Mouse (Mus musculus) forebrain, embryonic 11.5 days (tissue): ENCODE measurements at regions not wholly inside any gene's neighbourhood (a gene's known extent, or its start where the extent isn't known, plus 50 kb on each side); places are given as distances from the start of the nearest gene placed in this dataset.
"Not testable (repeated sequence)": the region's sequence is repeated elsewhere in the genome, so short reads cannot be mapped to it uniquely, and the experiment has no call there.

Experiments used
- ATAC-seq: fragments of 200-750 bp; cut with Nextera tagmentation; replicated peaks from 2 replicates; pipeline ENCODE4 v1.8.0; 2017; ENCODE audit warnings: moderate TSS enrichment; ENCODE audit not compliant: low FRiP score
- DNase-seq: peaks from one replicate; pipeline ENCODE4 v3.0.0-alpha.2; 2017; ENCODE audit warnings: low spot score
- H3K27ac ChIP-seq: fragments of 300-500 bp; sonication (generic); 2 replicates; pipeline ENCODE4 v1.5.1; 2014; ENCODE audit warnings: low read depth, low read length
- H3K27me3 ChIP-seq: fragments of 300-500 bp; sonication (generic); 2 replicates; pipeline ENCODE4 v1.6.1; 2014; ENCODE audit warnings: mild to moderate bottlenecking, low read length, mixed read lengths; ENCODE audit not compliant: control insufficient read depth, insufficient read depth
- H3K36me3 ChIP-seq: fragments of 300-500 bp; sonication (generic); 2 replicates; pipeline ENCODE4 v1.6.1; 2014; ENCODE audit warnings: mild to moderate bottlenecking, low read length, moderate library complexity, mixed read lengths; ENCODE audit not compliant: control insufficient read depth, insufficient read depth
- H3K4me1 ChIP-seq: fragments of 300-500 bp; sonication (generic); replicated peaks from 2 replicates; pipeline ENCODE4 v1.6.1; 2014; ENCODE audit warnings: low read length, mixed read lengths; ENCODE audit not compliant: control insufficient read depth, insufficient read depth
- H3K4me2 ChIP-seq: fragments of 300-500 bp; sonication (generic); 2 replicates; pipeline ENCODE4 v1.6.1; 2014; ENCODE audit warnings: low read depth, mild to moderate bottlenecking, low read length, moderate library complexity, mixed read lengths; ENCODE audit not compliant: severe bottlenecking
- H3K4me3 ChIP-seq: fragments of 300-500 bp; sonication (generic); 2 replicates; pipeline ENCODE4 v1.5.1; 2014; ENCODE audit warnings: low read depth, low read length
- H3K9ac ChIP-seq: fragments of 300-500 bp; sonication (generic); 2 replicates; pipeline ENCODE4 v1.6.1; 2014; ENCODE audit warnings: low read length
- H3K9me3 ChIP-seq: fragments of 300-500 bp; sonication (generic); 2 replicates; pipeline ENCODE4 v1.6.1; 2016; ENCODE audit warnings: low read length, mixed read lengths; ENCODE audit not compliant: control insufficient read depth
- WGBS: fragments of 180-500 bp; shearing (Covaris S2); extraction: QIAGEN DNeasy Blood & Tissue Kit; methylation state at CpG from one replicate; pipeline ENCODE4 v1.1.7; 2014; 5-methylcytosine and 5-hydroxymethylcytosine counted together

DNA sequence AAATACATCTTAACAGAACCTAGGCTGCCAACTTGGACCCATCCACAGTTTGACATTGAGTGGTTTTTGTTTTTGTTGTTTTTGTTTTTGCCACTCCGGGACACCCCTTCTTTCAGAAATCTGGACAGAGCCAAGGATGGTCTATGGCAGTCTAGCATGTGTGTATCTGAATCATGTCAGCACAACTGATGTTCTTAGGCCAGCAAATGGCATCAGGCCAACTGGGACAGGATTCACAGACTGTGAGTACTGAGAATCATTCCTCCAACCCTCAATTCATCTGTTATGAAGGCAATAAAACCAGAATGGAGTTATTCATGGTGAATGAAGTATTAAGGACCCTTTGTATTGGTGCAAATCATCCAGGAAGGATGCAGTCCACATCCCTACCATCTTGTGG is 1372.5 kb upstream of the Rag2 start:
- Histone ChIP-seq H3K27me3 (no peaks in the 10 kb centered on the region), H3K9ac (no peak overlapping the region), H3K27ac (no peak overlapping the region), H3K4me3 (no peak overlapping the region), H3K4me2 (no peak overlapping the region), H3K36me3 (no peaks in the 10 kb centered on the region), H3K9me3 (no peaks in the 10 kb centered on the region), H3K4me1 (no peaks in the 10 kb centered on the region)
- WGBS: 100% methylated on average over 1 of the region's 1 CpGs
- ATAC-seq: no peak
- DNase-seq: no peak

DNA sequence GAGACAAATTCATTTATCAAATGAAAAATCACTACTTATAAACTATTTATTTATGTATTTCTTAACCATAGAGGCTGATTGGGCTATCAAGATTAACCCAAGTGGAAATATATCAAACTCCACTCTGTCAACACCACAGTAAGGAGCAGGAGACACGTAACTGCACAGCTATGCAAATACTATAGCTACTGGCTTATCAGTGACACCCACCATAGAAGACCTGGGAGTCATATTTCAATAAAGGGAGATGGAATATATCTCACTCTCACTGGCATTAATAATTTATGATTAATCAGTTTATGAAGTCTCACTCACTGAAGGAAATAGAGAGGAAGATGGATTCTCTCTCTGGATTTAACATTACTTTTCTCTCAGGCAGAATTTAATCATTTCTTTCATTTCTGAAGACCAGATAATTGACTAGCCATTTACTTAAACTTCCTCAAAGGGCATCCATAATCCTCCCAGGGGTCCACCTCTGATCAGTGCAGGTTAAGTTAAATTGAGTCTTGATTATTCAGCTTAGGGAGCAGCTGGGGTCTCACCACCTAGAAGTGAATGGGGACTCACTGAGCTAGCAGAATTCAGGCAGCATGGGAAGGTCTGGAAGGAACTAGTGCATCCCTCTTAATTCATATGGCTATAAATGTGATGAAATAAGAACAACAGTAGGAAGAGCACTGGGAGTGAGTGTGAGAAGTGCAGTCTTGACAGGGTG is 1365.2 kb upstream of the Rag2 start:
- DNase-seq (no peak), ATAC-seq (0 out of 2 replicates have a peak, but pooled peaks have one; percentile 46)
- no peaks in the 10 kb centered on the region for H3K27me3 ChIP-seq
- no peaks in the 10 kb centered on the region for H3K36me3 ChIP-seq
- H3K9ac ChIP-seq: no peak overlapping the region
- no peak overlapping the region for H3K4me2 ChIP-seq
- no peak overlapping the region for H3K4me3 ChIP-seq
- no peaks in the 10 kb centered on the region for H3K4me1 ChIP-seq
- WGBS: 84% methylated on average over 1 of the region's 1 CpGs
- no peaks in the 10 kb centered on the region for H3K9me3 ChIP-seq
- H3K27ac ChIP-seq: no peak overlapping the region

DNA sequence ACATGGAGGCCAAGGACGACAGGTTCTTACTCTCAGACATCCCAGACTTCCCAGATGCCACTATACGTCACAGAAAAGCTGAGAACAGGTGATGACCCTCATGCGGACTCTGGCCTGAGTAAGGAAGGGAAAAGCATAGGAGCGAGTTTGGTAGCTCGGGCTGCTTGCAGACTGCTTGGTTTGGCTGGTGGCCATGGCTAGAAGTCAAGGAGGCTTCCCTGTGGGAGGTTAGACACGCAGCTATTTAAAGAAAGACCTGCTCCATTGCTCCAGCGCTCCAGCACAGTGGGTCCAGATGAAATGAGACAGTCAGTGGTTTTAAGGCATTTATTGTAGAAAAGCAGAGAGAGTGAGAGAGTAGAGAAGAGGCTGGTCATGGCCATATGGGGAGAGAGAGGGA is 1318.0 kb upstream of the Rag2 start:
- 87% methylated on average over 7 of the region's 7 CpGs for WGBS

DNA sequence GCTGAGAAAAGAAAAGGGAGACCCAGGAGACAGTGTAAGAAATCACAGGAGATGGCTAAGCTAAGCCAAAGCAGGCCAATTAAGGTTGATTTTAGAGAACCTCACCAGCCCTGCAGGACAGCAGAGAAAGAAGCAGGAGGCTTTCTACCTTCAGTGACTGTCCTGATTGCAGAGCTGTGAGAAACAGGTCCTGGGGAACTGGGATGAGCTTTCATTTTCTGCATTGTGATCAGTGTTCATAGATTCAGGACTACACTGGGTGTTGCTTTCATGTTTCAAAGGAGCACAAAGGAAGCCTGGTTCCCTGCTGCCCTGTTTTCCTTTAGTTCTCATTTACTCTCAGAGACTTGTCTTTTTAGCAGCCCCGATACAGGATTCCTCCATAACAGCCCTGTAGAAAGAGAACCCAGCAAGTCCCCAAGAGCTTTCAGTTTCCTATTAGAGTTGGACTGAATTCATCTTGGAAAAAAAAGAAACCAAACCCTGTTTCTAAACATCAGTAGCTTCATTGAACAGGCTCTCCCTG is 1311.7 kb upstream of the Rag2 start:
- no peak overlapping the region for H3K9ac ChIP-seq
- H3K36me3 ChIP-seq: no peaks in the 10 kb centered on the region
- H3K27me3 ChIP-seq: no peaks in the 10 kb centered on the region
- DNase-seq (no peak), ATAC-seq (no peak)
- H3K4me3 ChIP-seq: no peak overlapping the region
- peaks cover 3% of the 10 kb centered on the region; the same call in 1 of the 2 replicates for H3K4me1 ChIP-seq
- WGBS: 5% methylated on average over 1 of the region's 1 CpGs
- no peak overlapping the region for H3K4me2 ChIP-seq
- no peaks in the 10 kb centered on the region for H3K9me3 ChIP-seq
- H3K27ac ChIP-seq: no peak overlapping the region

More for the DNA sequence above, 1318.0 kb upstream of the Rag2 start:
- H3K4me2 ChIP-seq: no peak overlapping the region
- H3K9ac ChIP-seq: no peak overlapping the region
- no peaks in the 10 kb centered on the region for H3K9me3 ChIP-seq
- no peak for ATAC-seq
- H3K27ac ChIP-seq: no peak overlapping the region
- no peaks in the 10 kb centered on the region for H3K27me3 ChIP-seq
- no peak overlapping the region for H3K4me3 ChIP-seq
- no peaks in the 10 kb centered on the region for H3K36me3 ChIP-seq
- H3K4me1 ChIP-seq: no peaks in the 10 kb centered on the region
- no peak for DNase-seq

DNA sequence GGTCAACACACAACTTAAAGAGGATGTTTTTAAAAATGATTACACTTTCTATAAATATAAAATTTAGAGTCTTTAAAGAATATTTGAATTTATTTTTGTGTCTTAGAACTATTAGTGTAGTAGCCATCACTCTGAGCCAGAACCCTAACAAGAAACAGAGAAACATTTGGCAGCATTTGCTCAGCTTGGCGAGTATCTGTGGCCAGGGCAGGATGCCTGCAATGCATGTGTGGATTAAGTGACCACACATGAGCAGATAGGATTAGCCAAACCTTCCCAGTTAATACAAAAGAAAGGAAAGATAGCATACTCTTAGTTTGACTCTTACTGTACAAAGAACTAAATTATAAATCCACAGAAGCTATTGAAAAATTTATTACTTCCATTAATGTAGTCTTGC is 1304.1 kb upstream of the Rag2 start:
- no peak overlapping the region for H3K4me2 ChIP-seq
- no peaks in the 10 kb centered on the region for H3K9me3 ChIP-seq
- no peaks in the 10 kb centered on the region for H3K4me1 ChIP-seq
- H3K4me3 ChIP-seq: no peak overlapping the region
- no peak for DNase-seq
- no peak overlapping the region for H3K27ac ChIP-seq
- H3K9ac ChIP-seq: no peak overlapping the region
- no peaks in the 10 kb centered on the region for H3K36me3 ChIP-seq
- ATAC-seq: no peak
- 67% methylated on average over 1 of the region's 1 CpGs for WGBS
- H3K27me3 ChIP-seq: no peaks in the 10 kb centered on the region

DNA sequence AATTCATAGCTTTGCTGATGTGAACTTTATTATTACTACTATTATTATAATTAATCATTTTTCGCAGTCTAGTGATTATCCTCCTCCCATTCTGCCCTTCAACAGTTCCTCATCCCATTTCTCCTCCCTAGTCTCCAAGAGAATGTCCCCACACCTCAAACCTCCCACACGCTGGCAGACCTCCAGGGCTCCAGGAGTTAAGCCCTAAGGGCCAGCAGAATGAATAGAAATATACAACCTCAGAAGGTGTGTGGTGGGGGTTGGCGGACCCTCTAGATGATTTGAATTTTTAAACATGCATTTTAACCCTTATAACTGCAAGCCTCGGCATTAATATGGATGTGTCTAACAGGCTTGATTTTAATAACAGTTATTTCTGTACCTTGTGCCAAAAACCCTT is 1283.8 kb upstream of the Rag2 start:
- H3K4me2 ChIP-seq: no peak overlapping the region
- no peak overlapping the region for H3K27ac ChIP-seq
- H3K36me3 ChIP-seq: no peaks in the 10 kb centered on the region
- no peaks in the 10 kb centered on the region for H3K27me3 ChIP-seq
- WGBS: 77% methylated on average over 4 of the region's 4 CpGs
- no peak overlapping the region for H3K9ac ChIP-seq
- DNase-seq (no peak), ATAC-seq (no peak)
- H3K9me3 ChIP-seq: no peaks in the 10 kb centered on the region
- no peak overlapping the region for H3K4me3 ChIP-seq
- H3K4me1 ChIP-seq: no peaks in the 10 kb centered on the region

DNA sequence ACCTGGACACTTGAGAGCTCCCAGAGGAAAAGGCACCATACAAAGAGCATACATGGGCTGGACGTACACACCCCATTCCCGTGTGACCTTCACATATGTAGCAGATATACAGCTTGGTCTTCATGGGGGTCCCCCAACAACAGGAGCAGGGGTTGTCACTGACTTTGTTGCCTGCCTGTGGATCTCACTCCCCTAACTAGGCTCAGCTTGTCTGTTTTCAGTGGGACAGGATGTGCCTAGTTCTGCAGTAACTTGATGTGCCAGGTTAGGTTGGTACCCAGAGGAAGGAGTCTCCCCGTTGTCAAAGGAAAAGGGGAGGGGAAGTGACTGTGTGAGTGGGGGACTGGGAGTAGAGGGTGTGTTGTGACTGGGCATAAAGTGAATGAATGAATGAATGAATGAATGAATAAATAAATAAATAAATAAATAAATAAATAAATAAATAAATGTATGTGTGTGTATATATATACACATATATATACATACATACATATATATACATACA is 1279.5 kb upstream of the Rag2 start:
- H3K4me2 ChIP-seq: no peak overlapping the region
- no peak overlapping the region for H3K9ac ChIP-seq
- WGBS: 91% methylated on average over 3 of the region's 3 CpGs
- H3K27ac ChIP-seq: no peak overlapping the region
- H3K4me3 ChIP-seq: no peak overlapping the region
- DNase-seq (no peak), ATAC-seq (peak; percentile 40; the same call in 1 of the 2 replicates)
- H3K36me3 ChIP-seq: no peaks in the 10 kb centered on the region
- H3K9me3 ChIP-seq: no peaks in the 10 kb centered on the region
- no peaks in the 10 kb centered on the region for H3K4me1 ChIP-seq
- no peaks in the 10 kb centered on the region for H3K27me3 ChIP-seq

DNA sequence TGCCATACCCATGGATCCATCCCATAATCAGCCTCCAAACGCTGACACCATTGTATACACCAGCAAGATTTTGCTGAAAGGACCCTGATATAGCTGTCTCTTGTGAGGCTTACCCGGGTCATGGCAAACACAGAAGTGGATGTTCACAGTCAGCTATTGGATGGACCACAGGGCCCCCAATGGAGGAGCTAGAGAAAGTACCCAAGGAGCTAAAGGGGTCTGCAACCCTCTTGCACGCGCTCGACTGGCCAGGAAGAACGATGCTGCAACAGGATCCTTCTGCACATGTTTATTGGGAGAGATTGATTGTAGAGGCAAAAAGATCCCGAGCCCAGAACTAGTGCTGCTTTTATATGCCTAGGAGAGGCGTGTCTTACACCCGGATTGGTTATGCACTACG is 1258.9 kb upstream of the Rag2 start:
- H3K27ac ChIP-seq, H3K9ac ChIP-seq, ATAC-seq, H3K4me3 ChIP-seq, H3K4me2 ChIP-seq, H3K9me3 ChIP-seq, H3K27me3 ChIP-seq, H3K4me1 ChIP-seq, DNase-seq, H3K36me3 ChIP-seq: not testable (repeated sequence)
- WGBS: 91% methylated on average over 10 of the region's 10 CpGs

DNA sequence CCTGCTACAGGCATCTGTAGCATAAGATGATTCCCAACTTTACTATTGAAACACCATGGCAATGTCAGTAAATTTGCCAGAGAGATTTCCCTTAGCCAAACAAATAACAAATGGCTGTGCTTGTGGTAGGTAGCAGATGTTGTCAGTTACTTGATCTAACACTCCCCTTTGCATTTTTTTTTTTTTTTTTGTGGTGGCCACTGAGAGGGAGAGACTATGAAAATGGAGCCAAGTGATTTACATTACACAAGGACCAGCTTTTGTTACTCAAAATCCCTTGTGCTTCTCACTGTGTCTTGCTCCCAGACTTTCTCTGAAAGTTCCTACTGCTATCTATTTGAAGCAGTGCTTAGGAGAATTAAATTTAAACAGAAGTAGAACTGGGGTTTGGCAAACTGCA is 1224.7 kb upstream of the Rag2 start:
- DNase-seq (no peak), ATAC-seq (no peak)
- no peaks in the 10 kb centered on the region for H3K4me1 ChIP-seq
- H3K27me3 ChIP-seq: no peaks in the 10 kb centered on the region
- H3K9me3 ChIP-seq: no peaks in the 10 kb centered on the region
- H3K36me3 ChIP-seq: no peaks in the 10 kb centered on the region
- no peak overlapping the region for H3K9ac ChIP-seq
- H3K4me2 ChIP-seq: no peak overlapping the region
- H3K4me3 ChIP-seq: no peak overlapping the region
- H3K27ac ChIP-seq: no peak overlapping the region
